ENCODE assay signal across 22 mouse cellular contexts in genomic region chr15:56818158-56818690, GRCm38 (mm10).
DNase-seq lines count a peak whose midpoint lies in the region; ATAC-seq and TF ChIP-seq lines count a peak whose summit lies in the region.
"Had no signal": no experiment of that assay in that cellular context is flagged by ENCODE, and none has a peak within 500 bp of the region (broad histone marks: within the 10 kb centered on the region; RNA-seq: fewer than 3 reads in every experiment).

No protein-coding gene starts in this region.

- H3K27ac ChIP-seq in forebrain, embryonic 14.5 days (ENCODE audit: low read depth, low read length): no peak overlapping the region
- no peak overlapping the region for H3K27ac ChIP-seq in forebrain, postnatal 0 days (ENCODE audit: low read depth, low read length)
- H3K27ac ChIP-seq in lung, embryonic 14.5 days (ENCODE audit: low read depth): no peak overlapping the region
- H3K27ac ChIP-seq: hindbrain, embryonic 14.5 days; limb, embryonic 12.5 days; midbrain, embryonic 15.5 days had no signal

- ATAC-seq in forebrain, embryonic 14.5 days: no peak
- no peak for ATAC-seq in forebrain, postnatal 0 days
- peak; percentile 35; the same call in 1 of the 2 replicates for ATAC-seq in lung, embryonic 14.5 days (ENCODE audit: insufficient read depth)
- ATAC-seq: inflammation-experienced regulatory T-cells, adult 6 months; liver, postnatal 0 days had no signal

- H3K9ac ChIP-seq in forebrain, embryonic 14.5 days (ENCODE audit: low read length): no peak overlapping the region
- no peak overlapping the region for H3K9ac ChIP-seq in forebrain, postnatal 0 days
- H3K9ac ChIP-seq in lung, embryonic 14.5 days: no peak overlapping the region
- H3K9ac ChIP-seq: hindbrain, embryonic 14.5 days; limb, embryonic 12.5 days; liver, postnatal 0 days; midbrain, embryonic 15.5 days had no signal

- H3K36me3 ChIP-seq in forebrain, embryonic 14.5 days (ENCODE audit: control insufficient read depth, insufficient read depth, low read length): no peaks in the 10 kb centered on the region
- no peaks in the 10 kb centered on the region for H3K36me3 ChIP-seq in forebrain, postnatal 0 days (ENCODE audit: insufficient read depth)
- no peaks in the 10 kb centered on the region for H3K36me3 ChIP-seq in lung, embryonic 14.5 days (ENCODE audit: insufficient read depth)
- H3K36me3 ChIP-seq: limb, embryonic 12.5 days; midbrain, embryonic 15.5 days had no signal

- WGBS in forebrain, embryonic 14.5 days: 2% methylated on average over 4 of the region's 4 CpGs
- WGBS in forebrain, postnatal 0 days: 11% methylated on average over 4 of the region's 4 CpGs
- WGBS in lung, embryonic 14.5 days: 30% methylated on average over 4 of the region's 4 CpGs

- H3K9me3 ChIP-seq in forebrain, embryonic 14.5 days (replicated peaks; ENCODE audit: control insufficient read depth, low read length): no peaks in the 10 kb centered on the region
- H3K9me3 ChIP-seq in forebrain, postnatal 0 days (ENCODE audit: low read length): no peaks in the 10 kb centered on the region
- no peaks in the 10 kb centered on the region for H3K9me3 ChIP-seq in lung, embryonic 14.5 days (ENCODE audit: low read depth, low read length)
- H3K9me3 ChIP-seq: limb, embryonic 12.5 days; megakaryocyte, embryonic 14.5 days; midbrain, embryonic 15.5 days had no signal

- TF ChIP-seq CTCF in forebrain, postnatal 0 days (IDR thresholded peaks at IDR 0.05; ENCODE audit: low read depth): no peak
- no peak for TF ChIP-seq CTCF in lung, embryonic 14.5 days (IDR thresholded peaks at IDR 0.05; ENCODE audit: low read depth)
- TF ChIP-seq CTCF in brain, embryonic 14.5 days (IDR thresholded peaks at IDR 0.05; ENCODE audit: borderline replicate concordance, extremely low read depth, insufficient read depth, insufficient read length): no peak

- no peak for TF ChIP-seq POLR2A in brain, embryonic 14.5 days (IDR thresholded peaks at IDR 0.05; ENCODE audit: borderline replicate concordance, extremely low read depth, insufficient read depth, insufficient read length, poor library complexity, severe bottlenecking)

- DNase-seq in forebrain, embryonic 14.5 days (ENCODE audit: low spot score): peak; percentile 11
- no peak for DNase-seq in forebrain, postnatal 0 days
- DNase-seq in lung, embryonic 14.5 days: peak; percentile 57
- DNase-seq in lung, postnatal 25 days (ENCODE audit: low spot score): no peak
- peak; percentile 20 for DNase-seq in brain, embryonic 14.5 days (ENCODE audit: low read depth)
- DNase-seq in mesoderm, embryonic 11.5 days (ENCODE audit: low read depth, low spot score): peak; percentile 49
- no peak for DNase-seq in thymus, postnatal 14 days
- DNase-seq: adrenal gland, postnatal 14 days; cerebellum, adult 9-11 months; gastrocnemius, postnatal 14 days; kidney, adult 8-10 months; kidney, postnatal 4 days; liver, postnatal 0 days; lung, postnatal 36 days; thymus, postnatal 36 days had no signal

- peaks cover 35% of the 10 kb centered on the region; the same call in 1 of the 2 replicates for H3K27me3 ChIP-seq in forebrain, embryonic 14.5 days (replicated peaks; ENCODE audit: control insufficient read depth, insufficient read depth, low read length)
- peaks cover 12% of the 10 kb centered on the region; the same call in 1 of the 2 replicates for H3K27me3 ChIP-seq in forebrain, postnatal 0 days (ENCODE audit: insufficient read depth, low read length)
- no peaks in the 10 kb centered on the region for H3K27me3 ChIP-seq in lung, embryonic 14.5 days (ENCODE audit: insufficient read depth, low read length)
- H3K27me3 ChIP-seq: limb, embryonic 12.5 days; megakaryocyte, embryonic 14.5 days; midbrain, embryonic 15.5 days had no signal

- no peaks in the 10 kb centered on the region for H3K4me1 ChIP-seq in forebrain, embryonic 14.5 days (ENCODE audit: control insufficient read depth, insufficient read depth, low read length)
- no peaks in the 10 kb centered on the region for H3K4me1 ChIP-seq in forebrain, postnatal 0 days (ENCODE audit: insufficient read depth)
- H3K4me1 ChIP-seq in lung, embryonic 14.5 days (ENCODE audit: insufficient read depth): 0 out of 2 replicates have a peak, but pooled peaks cover 3% of the 10 kb centered on the region
- H3K4me1 ChIP-seq: limb, embryonic 12.5 days; midbrain, embryonic 15.5 days had no signal

- no peak overlapping the region for H3K4me2 ChIP-seq in forebrain, embryonic 14.5 days (ENCODE audit: low read length)
- no peak overlapping the region for H3K4me2 ChIP-seq in forebrain, postnatal 0 days (ENCODE audit: low read depth)
- no peak overlapping the region for H3K4me2 ChIP-seq in lung, embryonic 14.5 days
- H3K4me2 ChIP-seq: hindbrain, embryonic 14.5 days; limb, embryonic 12.5 days; liver, embryonic 11.5 days; midbrain, embryonic 15.5 days had no signal

- no peak overlapping the region for H3K4me3 ChIP-seq in forebrain, embryonic 14.5 days (ENCODE audit: low read depth, low read length)
- H3K4me3 ChIP-seq in forebrain, postnatal 0 days (ENCODE audit: low read depth, low read length): no peak overlapping the region
- H3K4me3 ChIP-seq in lung, embryonic 14.5 days (ENCODE audit: low read depth, low read length): no peak overlapping the region
- H3K4me3 ChIP-seq: limb, embryonic 12.5 days; megakaryocyte, embryonic 14.5 days; midbrain, embryonic 15.5 days; myocyte had no signal

Comparison
In these comparisons a context has a peak if more than half of its experiments do, and no peak if none do; other contexts are left out.
1. DNase-seq: peak in forebrain, embryonic 14.5 days (single experiment), lung, embryonic 14.5 days (single experiment), brain, embryonic 14.5 days (single experiment) and mesoderm, embryonic 11.5 days (single experiment); none in forebrain, postnatal 0 days (single experiment), lung, postnatal 25 days (single experiment) and thymus, postnatal 14 days (single experiment).